Mouse (Mus musculus) midbrain, postnatal 0 days (tissue): Measurements from ENCODE around the gene Pank3. TPM values are rescaled to one million over a fixed set of nuclear protein-coding genes. Genes with fewer than 3 reads are reported as not detected.
"Not testable (repeated sequence)": the region's sequence is repeated elsewhere in the genome, so short reads cannot be mapped to it uniquely, and the experiment has no call there.

ENCODE experiments used
- ATAC-seq: fragments of 200-750 bp; cut with Nextera tagmentation; 2 replicates; pipeline ENCODE4 v1.8.0; 2017; ENCODE audit warnings: moderate number of reproducible peaks, mild to moderate bottlenecking, moderate TSS enrichment, moderate library complexity; ENCODE audit not compliant: low FRiP score
- DNase-seq: peaks from one replicate; pipeline ENCODE4 v3.0.0-alpha.2; 2015; ENCODE audit warnings: low spot score
- H3K27ac ChIP-seq: fragments of 300-500 bp; sonication (generic); 2 replicates; pipeline ENCODE4 v1.5.1; 2014; ENCODE audit warnings: low read depth, mild to moderate bottlenecking, low read length, mixed read lengths
- H3K27me3 ChIP-seq: fragments of 300-500 bp; sonication (generic); 2 replicates; pipeline ENCODE4 v1.6.1; 2014; ENCODE audit warnings: low read length, control low read depth, mixed read lengths; ENCODE audit not compliant: insufficient read depth
- H3K36me3 ChIP-seq: fragments of 300-500 bp; sonication (generic); 2 replicates; pipeline ENCODE4 v1.6.1; 2014; ENCODE audit warnings: low read length, control low read depth, mixed read lengths; ENCODE audit not compliant: insufficient read depth
- H3K4me1 ChIP-seq: fragments of 300-500 bp; sonication (generic); 2 replicates; pipeline ENCODE4 v1.6.1; 2014; ENCODE audit warnings: mild to moderate bottlenecking, control low read depth, antibody characterized with exemption, low read length, mixed read lengths; ENCODE audit not compliant: insufficient read depth
- H3K4me2 ChIP-seq: fragments of 300-500 bp; sonication (generic); 2 replicates; pipeline ENCODE4 v1.6.1; 2014; ENCODE audit warnings: low read depth, mild to moderate bottlenecking, low read length, mixed read lengths; ENCODE audit not compliant: poor library complexity, severe bottlenecking
- H3K4me3 ChIP-seq: fragments of 300-500 bp; sonication (generic); 2 replicates; pipeline ENCODE4 v1.5.1; 2014; ENCODE audit warnings: low read depth, mild to moderate bottlenecking, low read length, moderate library complexity
- H3K9ac ChIP-seq: fragments of 300-500 bp; sonication (generic); replicated peaks from 2 replicates; pipeline ENCODE4 v1.6.1; 2014; ENCODE audit warnings: mild to moderate bottlenecking, low read length, moderate library complexity, mixed read lengths; ENCODE audit not compliant: poor library complexity, severe bottlenecking
- H3K9me3 ChIP-seq: fragments of 300-500 bp; sonication (generic); 2 replicates; pipeline ENCODE4 v1.6.1; 2016; ENCODE audit warnings: low read length, control low read depth
- CTCF ChIP-seq: IDR thresholded peaks from 2 replicates; pipeline ENCODE4 v1.5.1; 2016; ENCODE audit warnings: antibody characterized with exemption, mild to moderate bottlenecking
- whole genome bisulfite sequencing: fragments of 180-500 bp; shearing (Covaris S2); extraction: QIAGEN DNeasy Blood & Tissue Kit; methylation state at CpG from one replicate; pipeline ENCODE4 v1.1.7; 2014; 5-methylcytosine and 5-hydroxymethylcytosine counted together
- polyA plus RNA-seq: library from polyadenylated mRNA; unstranded; fragments of >200 nt; fragmentation: Nextera tagmentation; extraction: Ambion mirVana; gene quantifications from 2 replicates; pipeline ENCODE4 v1.2.1, GENCODE M21; 2015
- total RNA-seq: library from RNA; depleted of rRNA; stranded (reverse); fragments of >200 nt; gene quantifications from 2 replicates; pipeline ENCODE4 v1.2.3, GENCODE M21; 2014

The Pank3 gene
- total and polyA plus RNA-seq, 2 experiments from 2014 or later = 11.7 to 78.5 TPM

- H3K36me3 ChIP-seq = peaks cover 40% of the 10 kb centered on the region
- H3K4me2 ChIP-seq = no peak overlapping the region
- no peak overlapping the region for H3K4me3 ChIP-seq
- H3K4me1 ChIP-seq = no peaks in the 10 kb centered on the region
- no peaks in the 10 kb centered on the region for H3K27me3 ChIP-seq
- ATAC-seq (no peak), DNase-seq (no peak)
- no peak overlapping the region for H3K9ac ChIP-seq
- 0 out of 2 replicates have a peak, but pooled peaks have one; percentile 7 for TF ChIP-seq CTCF
- no peaks in the 10 kb centered on the region for H3K9me3 ChIP-seq
- WGBS = 93% methylated on average over 5 of the region's 5 CpGs
- no peak overlapping the region for H3K27ac ChIP-seq
These were observed 13.8 kb downstream of the Pank3 start for GRCm38 (mm10) chr11:35783038-35783437.

GRCm38 (mm10) chr11:35784002-35784401 is 14.7 kb downstream of the Pank3 start:
- DNase-seq (no peak), ATAC-seq (no peak)
- peaks cover 34% of the 10 kb centered on the region for H3K36me3 ChIP-seq
- no peaks in the 10 kb centered on the region for H3K4me1 ChIP-seq
- H3K4me3 ChIP-seq = no peak overlapping the region
- no peak overlapping the region for H3K27ac ChIP-seq
- no peak for TF ChIP-seq CTCF
- 94% methylated on average over 3 of the region's 3 CpGs for WGBS
- H3K4me2 ChIP-seq = no peak overlapping the region
- no peak overlapping the region for H3K9ac ChIP-seq
- H3K27me3 ChIP-seq = no peaks in the 10 kb centered on the region
- no peaks in the 10 kb centered on the region for H3K9me3 ChIP-seq

- no peak for ATAC-seq
- Histone ChIP-seq H3K4me2 (no peak overlapping the region), H3K27me3 (no peaks in the 10 kb centered on the region), H3K36me3 (peaks cover 28% of the 10 kb centered on the region), H3K9ac (no peak overlapping the region), H3K27ac (no peak overlapping the region), H3K4me3 (no peak overlapping the region), H3K9me3 (no peaks in the 10 kb centered on the region), H3K4me1 (no peaks in the 10 kb centered on the region)
- peak; percentile 36 for TF ChIP-seq CTCF
- 96% methylated on average over 4 of the region's 4 CpGs for WGBS
- no peak for DNase-seq
These were observed 15.3 kb downstream of the Pank3 start for GRCm38 (mm10) chr11:35784537-35784936.

GRCm38 (mm10) chr11:35788443-35788842 is 19.2 kb downstream of the Pank3 start:
- TF ChIP-seq CTCF = no peak
- no peaks in the 10 kb centered on the region for H3K4me1 ChIP-seq
- 50% methylated on average over 2 of the region's 2 CpGs for WGBS

GRCm38 (mm10) chr11:35792800-35793199 is 23.5 kb downstream of the Pank3 start:
- not testable (repeated sequence) for H3K4me2 ChIP-seq, H3K36me3 ChIP-seq, H3K9ac ChIP-seq, H3K27me3 ChIP-seq, ATAC-seq, H3K4me1 ChIP-seq, H3K9me3 ChIP-seq, DNase-seq, H3K4me3 ChIP-seq, H3K27ac ChIP-seq
- WGBS = 82% methylated on average over 5 of the region's 5 CpGs

More at GRCm38 (mm10) chr11:35788443-35788842, 19.2 kb downstream of the Pank3 start:
- Histone ChIP-seq H3K36me3 (peaks cover 13% of the 10 kb centered on the region), H3K4me2 (no peak overlapping the region), H3K9ac (no peak overlapping the region), H3K9me3 (no peaks in the 10 kb centered on the region), H3K27ac (no peak overlapping the region), H3K4me3 (no peak overlapping the region), H3K27me3 (no peaks in the 10 kb centered on the region)
- no peak for DNase-seq
- no peak for ATAC-seq

- peak overlapping the region; percentile 61 for H3K4me3 ChIP-seq
- peak; percentile 44 for DNase-seq
- no peaks in the 10 kb centered on the region for H3K27me3 ChIP-seq
- WGBS = 2% methylated on average over 66 of the region's 86 CpGs
- peaks cover 6% of the 10 kb centered on the region for H3K4me1 ChIP-seq
- H3K36me3 ChIP-seq = no peaks in the 10 kb centered on the region
- peak; percentile 77 for ATAC-seq
- H3K4me2 ChIP-seq = peak overlapping the region; percentile 59
- no peaks in the 10 kb centered on the region for H3K9me3 ChIP-seq
- peak overlapping the region; percentile 92 for H3K9ac ChIP-seq
- no peak for TF ChIP-seq CTCF
- H3K27ac ChIP-seq = peak overlapping the region; percentile 95
These were observed 28.6 kb downstream of the Pank3 start for GRCm38 (mm10) chr11:35797751-35798494.
